Mouse (Mus musculus) embryonic facial prominence, embryonic 13.5 days (tissue): ENCODE data around the gene Tnfrsf1b. TPM values are rescaled to one million over a fixed set of nuclear protein-coding genes. Genes with fewer than 3 reads are reported as not detected.

ENCODE experiments used
- ATAC-seq: fragments of 200-750 bp; cut with Nextera tagmentation; 2 replicates; pipeline ENCODE4 v1.8.0; 2017; ENCODE audit warnings: low read depth; ENCODE audit not compliant: insufficient number of reproducible peaks, insufficient read depth, low FRiP score, low TSS enrichment
- H3K27ac ChIP-seq: fragments of 300-500 bp; sonication (generic); 2 replicates; pipeline ENCODE4 v1.5.1; 2015; ENCODE audit warnings: moderate library complexity, mild to moderate bottlenecking, inconsistent platforms
- H3K27me3 ChIP-seq: fragments of 300-500 bp; sonication (generic); 2 replicates; pipeline ENCODE4 v1.6.1; 2015; ENCODE audit warnings: mild to moderate bottlenecking, inconsistent platforms
- H3K36me3 ChIP-seq: fragments of 300-500 bp; sonication (generic); 2 replicates; pipeline ENCODE4 v1.6.1; 2015; ENCODE audit warnings: mild to moderate bottlenecking, inconsistent platforms
- H3K4me1 ChIP-seq: fragments of 300-500 bp; sonication (generic); 2 replicates; pipeline ENCODE4 v1.6.1; 2015; ENCODE audit warnings: inconsistent platforms
- H3K4me2 ChIP-seq: fragments of 300-500 bp; sonication (generic); 2 replicates; pipeline ENCODE4 v1.6.1; 2015; ENCODE audit warnings: moderate library complexity, mild to moderate bottlenecking, inconsistent platforms
- H3K4me3 ChIP-seq: fragments of 300-500 bp; sonication (generic); 2 replicates; pipeline ENCODE4 v1.5.1; 2015; ENCODE audit warnings: mild to moderate bottlenecking, inconsistent platforms
- H3K9ac ChIP-seq: fragments of 300-500 bp; sonication (generic); 2 replicates; pipeline ENCODE4 v1.6.1; 2015; ENCODE audit warnings: mild to moderate bottlenecking, inconsistent platforms
- H3K9me3 ChIP-seq: fragments of 300-500 bp; sonication (generic); 2 replicates; pipeline ENCODE4 v1.6.1; 2016; ENCODE audit warnings: inconsistent platforms
- WGBS: fragments of 180-500 bp; shearing (Covaris S2); methylation state at CpG from one replicate; pipeline ENCODE4 v1.1.7; 2015; ENCODE audit warnings: mixed read lengths; 5-methylcytosine and 5-hydroxymethylcytosine counted together
- polyA plus RNA-seq: library from polyadenylated mRNA; unstranded; fragments of >200 nt; fragmentation: Nextera tagmentation; extraction: Ambion mirVana; gene quantifications from 2 replicates; pipeline ENCODE4 v1.2.1, GENCODE M21; 2015

Gene Tnfrsf1b
- polyA plus RNA-seq, 1 experiment from 2014 or later: 2.7 TPM

DNA sequence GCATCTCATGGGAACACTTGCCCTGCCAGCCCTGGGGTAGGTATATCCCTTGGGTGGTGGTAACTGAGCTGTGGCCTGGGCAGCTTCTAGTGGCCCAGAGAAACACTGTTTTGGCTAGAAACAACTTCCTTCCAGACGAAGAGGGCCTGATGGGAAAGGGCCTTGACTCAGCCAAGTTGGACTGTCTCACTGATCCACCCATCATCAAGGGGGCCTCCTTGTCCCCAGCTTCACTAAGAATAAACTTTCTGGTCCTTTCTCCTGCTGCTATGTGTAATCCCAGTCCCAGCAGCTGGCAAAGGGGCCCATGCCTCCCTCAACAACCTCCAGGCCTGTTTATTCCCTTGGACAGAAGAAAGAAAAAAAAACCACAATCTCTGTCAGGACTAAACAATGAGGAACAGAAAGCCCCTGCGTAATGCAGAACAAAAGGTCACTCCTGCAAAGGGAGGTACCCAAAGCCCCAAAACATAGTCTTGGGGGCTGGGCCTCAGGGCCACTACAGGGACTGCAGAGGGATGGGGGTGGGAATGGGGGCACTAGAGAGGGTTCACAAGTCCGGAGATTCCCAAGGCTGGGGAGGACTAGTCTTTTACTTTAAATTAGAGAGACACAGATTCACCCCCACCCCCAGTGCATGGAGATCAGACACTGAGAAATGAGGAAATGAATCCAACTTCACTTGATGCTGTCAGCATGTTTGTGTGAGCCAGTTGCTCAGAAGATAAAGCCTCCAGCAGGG lies 13.0 kb downstream of the Tnfrsf1b start:
- H3K36me3 ChIP-seq: no peaks in the 10 kb centered on the region
- no peak overlapping the region for H3K4me2 ChIP-seq
- H3K27me3 ChIP-seq: no peaks in the 10 kb centered on the region
- H3K9me3 ChIP-seq: no peaks in the 10 kb centered on the region
- H3K9ac ChIP-seq: no peak overlapping the region
- no peak for ATAC-seq
- 52% methylated on average over 3 of the region's 3 CpGs for WGBS
- H3K4me3 ChIP-seq: no peak overlapping the region
- H3K4me1 ChIP-seq: no peaks in the 10 kb centered on the region
- H3K27ac ChIP-seq: no peak overlapping the region

DNA sequence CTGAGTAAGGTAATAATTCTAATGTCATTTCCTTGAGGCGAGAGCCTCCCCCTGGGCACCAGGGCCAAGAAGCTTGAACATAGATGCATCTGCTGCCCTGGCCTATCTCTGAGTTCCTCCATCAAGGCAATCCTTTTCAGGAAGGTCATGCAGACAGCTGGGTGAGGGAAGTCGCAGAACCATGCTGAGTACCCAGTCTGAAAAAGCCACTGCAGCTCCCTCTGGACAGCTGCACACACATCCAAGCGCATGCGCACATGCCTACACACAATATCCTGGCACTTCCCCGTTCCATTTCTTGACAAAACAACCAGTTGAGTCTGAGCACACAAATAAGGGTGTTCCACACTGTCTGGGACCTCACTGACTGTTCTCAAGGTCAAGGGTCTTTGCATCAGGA lies 14.9 kb downstream of the Tnfrsf1b start:
- no peak overlapping the region for H3K9ac ChIP-seq
- WGBS: 87% methylated on average over 5 of the region's 5 CpGs
- H3K27ac ChIP-seq: no peak overlapping the region

DNA sequence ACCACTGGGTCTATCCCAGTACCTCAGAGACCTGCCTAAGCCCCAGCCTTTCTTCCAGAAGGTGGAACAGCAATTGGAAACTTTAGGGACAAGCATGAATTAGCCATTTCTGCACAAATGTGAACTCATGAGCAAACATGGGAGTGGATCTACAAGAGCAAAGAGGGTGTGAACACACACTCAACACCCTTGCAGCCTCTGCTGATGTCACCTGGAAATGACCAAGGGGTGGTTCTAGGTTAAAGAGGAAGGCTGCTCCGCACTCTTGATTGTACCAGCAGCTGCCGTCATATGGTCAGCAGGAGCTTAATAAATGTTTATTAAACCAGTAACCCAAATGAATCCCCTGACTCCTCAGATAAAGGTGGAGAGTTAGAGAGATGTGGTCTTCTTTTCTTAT lies 16.0 kb downstream of the Tnfrsf1b start:
- H3K36me3 ChIP-seq: no peaks in the 10 kb centered on the region
- 96% methylated on average over 2 of the region's 2 CpGs for WGBS
- no peaks in the 10 kb centered on the region for H3K27me3 ChIP-seq
- no peak overlapping the region for H3K4me3 ChIP-seq
- no peak overlapping the region for H3K9ac ChIP-seq
- no peak overlapping the region for H3K27ac ChIP-seq
- no peak overlapping the region for H3K4me2 ChIP-seq
- H3K9me3 ChIP-seq: no peaks in the 10 kb centered on the region
- no peaks in the 10 kb centered on the region for H3K4me1 ChIP-seq
- no peak for ATAC-seq

More for the DNA sequence above, 14.9 kb downstream of the Tnfrsf1b start:
- no peak overlapping the region for H3K4me2 ChIP-seq
- no peak for ATAC-seq
- H3K9me3 ChIP-seq: no peaks in the 10 kb centered on the region
- H3K4me3 ChIP-seq: no peak overlapping the region
- no peaks in the 10 kb centered on the region for H3K36me3 ChIP-seq
- no peaks in the 10 kb centered on the region for H3K4me1 ChIP-seq
- H3K27me3 ChIP-seq: no peaks in the 10 kb centered on the region

DNA sequence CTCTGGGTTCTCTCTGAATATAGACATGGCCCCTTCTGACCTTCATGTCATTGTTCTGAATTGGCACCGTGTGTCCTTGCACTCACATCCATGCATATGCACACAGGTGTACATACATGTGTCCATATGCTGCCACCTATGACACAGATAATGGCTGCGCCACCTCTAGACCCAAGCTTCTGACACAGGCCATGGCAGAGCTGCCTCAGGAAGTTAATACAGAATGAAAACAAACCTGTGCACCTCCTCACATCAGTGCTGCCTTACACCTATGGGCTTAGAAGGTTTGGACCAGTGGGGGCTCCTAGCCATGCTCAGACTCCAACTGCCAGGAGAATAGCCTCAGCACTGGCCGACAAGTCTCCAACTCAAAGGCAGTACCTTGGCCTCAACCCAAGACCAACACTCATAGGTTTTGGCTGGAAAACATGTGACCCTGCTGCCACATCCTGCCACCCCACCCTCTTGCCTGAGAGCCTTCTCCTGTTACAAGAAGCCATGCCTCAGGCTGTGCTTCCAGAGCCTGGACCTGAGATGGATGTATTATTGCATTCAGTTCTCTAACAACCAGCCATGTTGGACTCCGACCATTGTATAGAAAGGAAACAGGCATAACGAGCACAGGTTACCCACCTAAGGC lies 17.0 kb downstream of the Tnfrsf1b start:
- Histone ChIP-seq H3K4me2 (no peak overlapping the region), H3K4me1 (no peaks in the 10 kb centered on the region), H3K9me3 (no peaks in the 10 kb centered on the region), H3K4me3 (no peak overlapping the region), H3K27ac (no peak overlapping the region), H3K27me3 (no peaks in the 10 kb centered on the region), H3K36me3 (no peaks in the 10 kb centered on the region), H3K9ac (no peak overlapping the region)
- no peak for ATAC-seq
- WGBS: 84% methylated on average over 5 of the region's 5 CpGs

DNA sequence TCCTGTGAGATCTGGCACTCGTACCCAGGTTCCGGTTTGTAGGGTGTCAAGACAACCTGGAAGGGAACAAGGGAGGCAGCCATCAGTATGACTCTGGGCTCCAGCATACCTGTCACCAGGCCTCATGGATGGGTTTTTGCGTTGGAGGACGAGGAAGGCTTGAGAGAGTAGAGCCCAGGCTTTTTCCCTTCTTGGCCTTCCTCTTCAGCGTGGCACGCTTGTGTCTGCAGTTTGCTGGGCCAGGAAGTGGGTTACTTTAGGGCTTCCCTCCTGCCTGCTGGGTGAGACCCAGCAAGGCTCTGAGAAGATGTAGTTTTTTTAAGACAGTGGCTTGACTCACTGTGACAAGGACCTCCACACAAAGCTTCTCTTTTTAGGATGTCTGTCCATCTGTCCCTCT lies 17.6 kb downstream of the Tnfrsf1b start:
- no peaks in the 10 kb centered on the region for H3K27me3 ChIP-seq
- WGBS: 87% methylated on average over 6 of the region's 6 CpGs
- no peak overlapping the region for H3K9ac ChIP-seq

DNA sequence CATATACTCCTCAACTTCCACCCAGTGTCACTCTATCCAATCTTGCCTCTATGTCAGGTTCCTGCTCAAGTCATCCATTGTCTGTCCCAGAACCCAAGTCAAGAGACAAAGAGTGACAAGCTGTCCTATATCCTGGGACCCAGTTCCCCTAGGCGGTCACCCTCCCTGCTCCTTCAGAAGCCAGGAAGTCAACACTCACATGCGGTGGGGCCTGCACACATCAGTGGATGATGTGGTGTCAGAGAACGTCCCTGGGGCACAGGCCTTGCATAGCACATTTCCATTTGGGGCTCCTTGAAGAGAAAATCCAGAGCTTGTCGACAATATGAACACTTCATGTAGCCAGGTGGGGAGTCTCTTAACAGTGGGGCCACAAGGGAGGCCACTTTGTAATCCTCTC lies 22.1 kb downstream of the Tnfrsf1b start:
- no peak overlapping the region for H3K4me3 ChIP-seq
- ATAC-seq: no peak
- H3K36me3 ChIP-seq: no peaks in the 10 kb centered on the region
- no peak overlapping the region for H3K9ac ChIP-seq
- H3K27me3 ChIP-seq: no peaks in the 10 kb centered on the region
- H3K4me1 ChIP-seq: no peaks in the 10 kb centered on the region
- H3K4me2 ChIP-seq: no peak overlapping the region
- H3K9me3 ChIP-seq: no peaks in the 10 kb centered on the region
- H3K27ac ChIP-seq: no peak overlapping the region
- 80% methylated on average over 4 of the region's 4 CpGs for WGBS

More for the DNA sequence above, 17.6 kb downstream of the Tnfrsf1b start:
- Histone ChIP-seq H3K4me3 (no peak overlapping the region), H3K9me3 (no peaks in the 10 kb centered on the region), H3K36me3 (no peaks in the 10 kb centered on the region), H3K4me2 (no peak overlapping the region), H3K27ac (no peak overlapping the region), H3K4me1 (no peaks in the 10 kb centered on the region)
- ATAC-seq: no peak

DNA sequence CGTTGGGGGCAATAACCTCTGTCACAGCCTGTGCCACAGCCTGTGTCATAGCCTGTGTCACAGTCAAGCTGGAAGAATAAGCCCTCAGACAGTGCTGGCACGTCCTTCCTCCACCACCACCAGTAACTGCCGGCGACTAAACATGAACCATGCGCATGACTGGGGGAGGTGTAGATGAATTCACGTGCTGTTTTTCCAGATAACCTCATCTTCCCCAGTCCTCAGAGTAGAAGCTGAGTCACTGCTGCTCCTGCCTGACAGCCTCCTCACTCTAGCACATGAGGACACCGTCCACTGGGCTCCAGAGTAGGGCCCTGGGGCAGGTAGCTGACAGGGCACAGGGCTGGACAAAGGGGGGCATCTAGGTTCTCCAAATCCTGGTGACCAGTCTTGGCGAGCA lies 24.6 kb downstream of the Tnfrsf1b start:
- H3K27me3 ChIP-seq: no peaks in the 10 kb centered on the region
- no peak for ATAC-seq
- H3K9ac ChIP-seq: no peak overlapping the region
- no peaks in the 10 kb centered on the region for H3K36me3 ChIP-seq
- H3K9me3 ChIP-seq: no peaks in the 10 kb centered on the region
- no peak overlapping the region for H3K27ac ChIP-seq
- WGBS: 76% methylated on average over 8 of the region's 8 CpGs
- H3K4me1 ChIP-seq: no peaks in the 10 kb centered on the region
- H3K4me2 ChIP-seq: no peak overlapping the region
- H3K4me3 ChIP-seq: no peak overlapping the region

DNA sequence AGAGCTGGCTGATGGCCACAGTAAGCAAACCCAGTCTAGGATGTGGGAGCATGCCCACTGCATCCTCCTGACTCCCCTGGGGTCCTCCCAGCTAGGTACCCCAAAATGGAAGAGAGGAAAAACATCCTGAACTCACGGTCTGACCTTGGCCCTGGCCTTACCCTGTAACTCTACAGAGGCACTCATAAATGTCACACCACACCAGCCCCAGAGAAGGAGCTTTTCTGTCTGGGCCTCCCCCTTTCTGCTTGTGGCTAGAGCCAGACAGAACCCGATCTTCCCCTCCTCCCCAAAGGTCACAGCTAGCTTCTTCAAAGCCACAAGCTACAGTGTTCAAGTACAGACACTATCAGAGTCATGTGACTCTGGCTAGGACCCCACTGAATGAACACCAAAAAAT lies 25.3 kb downstream of the Tnfrsf1b start:
- H3K4me3 ChIP-seq: no peak overlapping the region
- no peaks in the 10 kb centered on the region for H3K27me3 ChIP-seq
- no peaks in the 10 kb centered on the region for H3K4me1 ChIP-seq
- H3K9me3 ChIP-seq: no peaks in the 10 kb centered on the region
- H3K27ac ChIP-seq: no peak overlapping the region
- no peak overlapping the region for H3K4me2 ChIP-seq
- no peaks in the 10 kb centered on the region for H3K36me3 ChIP-seq
- ATAC-seq: no peak
- no peak overlapping the region for H3K9ac ChIP-seq
- 52% methylated on average over 2 of the region's 2 CpGs for WGBS

DNA sequence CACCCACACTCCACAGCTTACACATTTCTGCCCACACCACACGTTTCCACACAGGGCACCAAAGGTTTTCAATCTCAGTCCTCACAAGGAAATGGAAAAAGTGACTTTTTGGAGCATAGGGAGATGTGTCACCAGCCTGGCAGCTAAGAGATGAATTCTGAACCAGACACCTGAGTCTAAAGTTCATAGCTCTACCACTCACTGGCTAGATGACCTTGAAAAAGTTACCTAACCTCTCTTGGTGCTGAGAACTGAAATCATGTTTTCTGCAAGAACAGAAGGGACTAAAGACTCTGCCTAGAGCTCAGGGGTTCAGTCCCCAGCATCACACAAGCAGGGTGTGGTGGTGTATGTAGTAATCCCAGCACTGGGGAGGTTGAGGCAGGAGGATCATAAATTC lies 26.7 kb downstream of the Tnfrsf1b start:
- 62% methylated on average over 1 of the region's 1 CpGs for WGBS
- Histone ChIP-seq H3K9me3 (no peaks in the 10 kb centered on the region), H3K4me3 (no peak overlapping the region), H3K9ac (no peak overlapping the region), H3K4me1 (no peaks in the 10 kb centered on the region), H3K27ac (no peak overlapping the region), H3K36me3 (no peaks in the 10 kb centered on the region), H3K27me3 (no peaks in the 10 kb centered on the region), H3K4me2 (no peak overlapping the region)
- no peak for ATAC-seq

DNA sequence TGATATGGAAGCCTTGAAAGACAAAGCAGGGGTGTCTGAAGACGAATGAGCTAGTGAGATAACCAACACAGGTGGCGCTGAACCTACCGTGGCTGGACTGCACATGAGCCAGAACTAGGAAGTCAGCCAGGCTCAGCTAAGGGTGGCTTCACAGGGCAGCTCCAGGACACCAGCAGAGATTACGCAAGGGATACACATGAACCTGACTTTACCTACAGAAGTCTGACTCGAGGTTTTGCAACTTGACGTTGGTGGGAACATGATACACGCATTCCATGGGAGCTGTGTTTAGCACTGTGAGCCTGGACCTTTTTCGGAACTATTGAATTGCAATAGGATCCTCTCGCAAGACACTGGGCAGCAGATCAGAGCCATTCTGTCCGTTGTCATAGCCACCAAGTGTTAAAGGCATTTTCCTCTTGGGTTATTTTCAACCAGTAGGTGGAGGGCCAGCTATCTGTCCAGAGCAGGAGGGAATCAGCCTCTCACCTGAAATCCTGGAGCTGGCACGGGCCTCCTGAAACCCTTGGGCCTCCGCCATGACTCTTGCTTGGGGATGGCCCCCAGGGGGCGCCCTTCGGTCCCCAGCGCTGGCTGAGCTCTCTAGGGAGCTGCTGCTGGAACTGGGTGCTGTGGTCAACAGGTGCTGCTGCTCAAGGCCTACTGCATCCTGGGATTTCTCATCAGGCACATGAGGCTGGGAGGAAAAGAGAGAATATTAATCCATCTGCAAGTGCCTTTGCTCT lies 27.3 kb downstream of the Tnfrsf1b start:
- H3K27ac ChIP-seq: no peak overlapping the region
- no peaks in the 10 kb centered on the region; the same call in 1 of the 2 replicates for H3K4me1 ChIP-seq
- H3K4me2 ChIP-seq: no peak overlapping the region
- ATAC-seq: no peak
- no peak overlapping the region for H3K4me3 ChIP-seq
- H3K36me3 ChIP-seq: no peaks in the 10 kb centered on the region
- no peak overlapping the region for H3K9ac ChIP-seq
- no peaks in the 10 kb centered on the region for H3K9me3 ChIP-seq
- WGBS: 64% methylated on average over 15 of the region's 15 CpGs
- no peaks in the 10 kb centered on the region for H3K27me3 ChIP-seq

DNA sequence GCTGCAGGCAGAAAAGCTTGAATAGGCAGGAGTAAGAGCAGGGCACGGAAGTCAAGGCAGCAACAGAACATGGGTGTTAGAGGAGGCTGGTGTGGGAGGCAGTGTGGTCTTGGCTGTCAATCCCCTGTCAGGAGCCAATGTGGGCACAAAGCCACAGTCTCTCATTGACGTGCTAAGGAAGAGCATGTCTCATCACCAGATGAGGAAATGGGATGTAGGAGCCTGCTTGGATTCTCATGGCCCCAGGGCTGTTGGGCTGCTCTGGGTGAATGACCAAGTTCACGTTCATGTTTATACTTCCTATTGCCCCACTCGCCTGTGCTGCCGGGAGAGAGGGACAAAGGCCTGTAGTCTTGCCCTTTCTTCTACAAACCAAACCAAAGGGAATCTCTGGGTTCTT lies 28.8 kb downstream of the Tnfrsf1b start:
- no peak overlapping the region for H3K9ac ChIP-seq
- H3K4me3 ChIP-seq: no peak overlapping the region
- H3K4me1 ChIP-seq: no peaks in the 10 kb centered on the region; the same call in 1 of the 2 replicates
- H3K4me2 ChIP-seq: no peak overlapping the region
- H3K9me3 ChIP-seq: no peaks in the 10 kb centered on the region
- WGBS: 61% methylated on average over 5 of the region's 5 CpGs
- no peaks in the 10 kb centered on the region for H3K27me3 ChIP-seq
- H3K36me3 ChIP-seq: no peaks in the 10 kb centered on the region
- ATAC-seq: no peak
- no peak overlapping the region for H3K27ac ChIP-seq

DNA sequence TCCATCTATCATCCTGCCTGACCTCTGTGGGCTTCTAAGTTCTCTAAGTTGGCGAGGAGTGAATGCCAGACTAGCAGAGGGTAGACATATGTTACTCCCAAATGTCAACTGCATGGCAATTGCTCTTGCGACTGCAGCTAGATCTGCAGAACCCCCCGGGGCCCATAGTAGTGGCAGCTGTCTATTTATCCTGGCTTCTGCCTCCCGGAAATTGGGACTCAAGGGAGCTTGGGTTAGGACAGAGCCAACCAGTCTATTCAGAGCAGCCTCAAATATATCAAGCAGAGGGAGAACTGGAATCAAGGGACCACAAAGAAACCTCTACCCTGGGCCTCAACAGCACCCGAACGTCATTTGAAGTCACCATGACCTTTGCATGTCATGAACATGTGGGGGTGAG lies 29.6 kb downstream of the Tnfrsf1b start:
- no peak overlapping the region for H3K4me2 ChIP-seq
- H3K4me1 ChIP-seq: no peaks in the 10 kb centered on the region; the same call in 1 of the 2 replicates
- H3K36me3 ChIP-seq: no peaks in the 10 kb centered on the region
- no peak overlapping the region for H3K9ac ChIP-seq
- no peaks in the 10 kb centered on the region for H3K9me3 ChIP-seq
- H3K27me3 ChIP-seq: no peaks in the 10 kb centered on the region
- no peak overlapping the region for H3K27ac ChIP-seq
- WGBS: 73% methylated on average over 6 of the region's 6 CpGs
- no peak overlapping the region for H3K4me3 ChIP-seq
- ATAC-seq: no peak
